Mouse (Mus musculus) v-Abl transformed pro-B cells (cell line): ENCODE results near the gene Rag1.

ENCODE experiments used
- in situ Hi-C, 2 experiments: fragments of 400-800 bp; cut with MboI; formaldehyde crosslinking; loops; one replicate each; pipeline ENCODE4 v1.15.1; 2025; ENCODE audit not compliant: unreplicated experiment in 2 of 2

Gene Rag1

GRCm38 (mm10) chr2:101597186-101597585 lies 52.1 kb downstream of the Rag1 start:
- in situ Hi-C loops = loop anchor here (5.0 to 10.0 kb wide), 2 partner anchors 55 to 278 kb away; no protein-coding TSS in a partner anchor

- in situ Hi-C loops = loop anchor here (5.0 to 10.0 kb wide), 2 partner anchors 58 to 280 kb away; no protein-coding TSS in a partner anchor
These were observed 54.6 kb downstream of the Rag1 start for GRCm38 (mm10) chr2:101594681-101595080.

GRCm38 (mm10) chr2:101592886-101593285 lies 56.4 kb downstream of the Rag1 start:
- in situ Hi-C loops = loop anchor here in 1 of 2 experiments (10.0 kb wide), 1 partner anchor 282 kb away; no protein-coding TSS in a partner anchor

- in situ Hi-C loops = loop anchor here in 1 of 2 experiments (10.0 kb wide), 1 partner anchor 283 kb away; no protein-coding TSS in a partner anchor
These were observed 57.1 kb downstream of the Rag1 start for GRCm38 (mm10) chr2:101592023-101592841.

- in situ Hi-C loops = loop anchor here in 1 of 2 experiments (10.0 kb wide), 1 partner anchor 283 kb away; no protein-coding TSS in a partner anchor
These were observed 57.9 kb downstream of the Rag1 start for GRCm38 (mm10) chr2:101591356-101591755.
